Mouse (Mus musculus) spleen, adult 2 months (tissue): ENCODE data around the gene Tomm70a. TPM values are rescaled to one million over a fixed set of nuclear protein-coding genes. Genes with fewer than 3 reads are reported as not detected.

Experiments
- DNase-seq, 2 experiments: peaks; one replicate each; pipeline versions ENCODE4 v3.0.0 to v3.0.0-alpha.2; 2012 to 2021; ENCODE audit warnings: low spot score in 2 of 2, low read depth in 1 of 2
- H3K27ac ChIP-seq: fragments of 200-500 bp; 2 replicates; pipeline ENCODE4 v1.5.1; 2012; ENCODE audit warnings: low read length, inconsistent platforms; ENCODE audit not compliant: insufficient read depth
- H3K27me3 ChIP-seq: fragments of 200-500 bp; 2 replicates; pipeline ENCODE4 v1.6.1; 2012; ENCODE audit warnings: mild to moderate bottlenecking, moderate library complexity, low read length, inconsistent platforms; ENCODE audit not compliant: control insufficient read depth, insufficient read depth
- H3K36me3 ChIP-seq: fragments of 200-500 bp; 2 replicates; pipeline ENCODE4 v1.6.1; 2012; ENCODE audit warnings: mild to moderate bottlenecking, low read length, inconsistent platforms; ENCODE audit not compliant: control insufficient read depth, insufficient read depth
- H3K4me1 ChIP-seq: fragments of 200-500 bp; 2 replicates; pipeline ENCODE4 v1.6.1; 2011; ENCODE audit warnings: inconsistent platforms; ENCODE audit not compliant: control insufficient read depth, insufficient read depth, insufficient read length
- H3K4me3 ChIP-seq: fragments of 200-500 bp; 2 replicates; pipeline ENCODE4 v1.5.1; 2011; ENCODE audit warnings: mild to moderate bottlenecking, inconsistent platforms; ENCODE audit not compliant: insufficient read depth, insufficient read length; ENCODE audit errors: extremely low read depth
- CTCF ChIP-seq: fragments of 200-500 bp; IDR thresholded peaks from 2 replicates; pipeline ENCODE4 v1.5.1; 2011; ENCODE audit warnings: mild to moderate bottlenecking, inconsistent platforms; ENCODE audit not compliant: insufficient read depth, insufficient read length, insufficient replicate concordance; ENCODE audit errors: extremely low read depth
- POLR2A ChIP-seq: fragments of 200-500 bp; IDR thresholded peaks from 2 replicates; pipeline ENCODE4 v1.6.1; 2011; ENCODE audit warnings: low read depth, low read length, inconsistent platforms
- WGBS: fragments of 180-500 bp; shearing (Covaris S2); methylation state at CpG from one replicate; pipeline ENCODE4 v1.1.7; 2018; 5-methylcytosine and 5-hydroxymethylcytosine counted together
- polyA plus RNA-seq: library from polyadenylated mRNA; depleted of rRNA; stranded (reverse); fragments of >200 nt; gene quantifications from 2 replicates; pipeline ENCODE4 v1.2.3, GENCODE M21; 2012; rRNA removed

Gene Tomm70a
- polyA plus RNA-seq, 1 experiment: 5.6 TPM

DNA sequence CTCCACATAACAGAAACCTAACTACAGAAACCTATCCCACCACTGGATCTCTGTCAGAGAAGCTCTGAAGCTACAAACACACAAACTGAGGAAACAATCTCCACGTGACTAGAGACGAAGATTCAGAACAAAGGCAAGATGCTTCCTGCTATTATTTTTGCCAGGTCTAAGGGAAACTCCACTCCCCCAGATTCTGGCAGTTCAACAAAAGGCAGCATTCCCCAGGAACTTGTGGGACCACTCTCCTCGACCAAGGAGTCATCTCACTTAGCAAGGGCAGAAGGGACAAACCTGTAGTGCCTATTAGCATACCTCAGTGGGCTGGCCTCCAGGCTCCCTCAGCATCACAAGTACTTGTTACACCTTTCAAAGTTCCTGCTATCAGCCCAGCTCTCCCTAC is 75.8 kb downstream of the Tomm70a start:
- peaks cover 29% of the 10 kb centered on the region for H3K36me3 ChIP-seq
- WGBS: 79% methylated on average over 3 of the region's 3 CpGs

More for the DNA sequence above, 75.8 kb downstream of the Tomm70a start:
- H3K4me1 ChIP-seq: no peaks in the 10 kb centered on the region
- no peak for DNase-seq
- TF ChIP-seq CTCF (no peak), POLR2A (no peak)
- H3K27ac ChIP-seq: no peak overlapping the region
- no peaks in the 10 kb centered on the region for H3K27me3 ChIP-seq
- H3K4me3 ChIP-seq: no peak overlapping the region

Other genes with a start within 250 kb of the Tomm70a start
- 0.16 and 0.26 TPM in 2 replicates for gene Tmem45a, start 235.5 kb upstream of the Tomm70a start, polyA plus RNA-seq
- gene Lnp1, start 193.6 kb upstream of the Tomm70a start, polyA plus RNA-seq: not detected in 2 replicates
- gene Tmem45a2, start 50.3 kb upstream of the Tomm70a start, polyA plus RNA-seq: not detected in 2 replicates
- 7.1 and 9.1 TPM in 2 replicates for gene Nit2, start 45.6 kb downstream of the Tomm70a start, polyA plus RNA-seq
- gene Tbc1d23, start 109.8 kb downstream of the Tomm70a start, polyA plus RNA-seq: 7.0 and 8.2 TPM in 2 replicates
- not detected in 2 replicates for gene Tmem30c, start 171.2 kb downstream of the Tomm70a start, polyA plus RNA-seq
- 14.2 and 15.3 TPM in 2 replicates for gene Filip1l, start 231.4 kb downstream of the Tomm70a start, polyA plus RNA-seq